15 mouse cellular contexts compared by ENCODE assay signal in genomic region chr19:45311831-45312537, GRCm38 (mm10). TPM values are rescaled to one million over a fixed set of nuclear protein-coding genes. Genes with fewer than 3 reads are reported as not detected.
DNase-seq lines count a peak whose midpoint lies in the region; ATAC-seq and TF ChIP-seq lines count a peak whose summit lies in the region.
"Had no signal": no experiment of that assay in that cellular context is flagged by ENCODE, and none has a peak within 500 bp of the region (broad histone marks: within the 10 kb centered on the region; RNA-seq: fewer than 3 reads in every experiment).

No protein-coding gene starts in this region.

- WGBS in forebrain, embryonic 16.5 days, result 30% methylated on average over 19 of the region's 19 CpGs
- WGBS in midbrain, embryonic 10.5 days, result 60% methylated on average over 19 of the region's 19 CpGs
- WGBS in neural tube, embryonic 14.5 days, result 23% methylated on average over 19 of the region's 19 CpGs

- no peaks in the 10 kb centered on the region for H3K27me3 ChIP-seq in forebrain, embryonic 16.5 days (replicated peaks; ENCODE audit: control insufficient read depth, insufficient read depth, low read length)
- H3K27me3 ChIP-seq in midbrain, embryonic 10.5 days (ENCODE audit: low read depth, poor library complexity, severe bottlenecking), result peaks cover 100% of the 10 kb centered on the region
- no peaks in the 10 kb centered on the region for H3K27me3 ChIP-seq in neural tube, embryonic 14.5 days (ENCODE audit: control insufficient read depth, insufficient read depth, low read length)

- no peak overlapping the region for H3K9ac ChIP-seq in forebrain, embryonic 16.5 days (replicated peaks; ENCODE audit: low read depth, low read length)
- H3K9ac ChIP-seq in neural tube, embryonic 14.5 days (replicated peaks; ENCODE audit: low read depth, low read length), result no peak overlapping the region; the same call in 1 of the 2 replicates

- H3K4me1 ChIP-seq in forebrain, embryonic 16.5 days (replicated peaks; ENCODE audit: control insufficient read depth, insufficient read depth, low read length), result peaks cover 27% of the 10 kb centered on the region
- peaks cover 41% of the 10 kb centered on the region for H3K4me1 ChIP-seq in midbrain, embryonic 10.5 days
- peaks cover 37% of the 10 kb centered on the region for H3K4me1 ChIP-seq in neural tube, embryonic 14.5 days (ENCODE audit: control insufficient read depth, insufficient read depth, low read length)

- peak overlapping the region; percentile 88 for H3K27ac ChIP-seq in gastrocnemius, adult 2 months
- H3K27ac ChIP-seq in forebrain, embryonic 16.5 days (ENCODE audit: low read length), result peak overlapping the region; percentile 84
- H3K27ac ChIP-seq in midbrain, embryonic 10.5 days (replicated peaks), result peak overlapping the region; percentile 63; the same call in 1 of the 2 replicates
- peak overlapping the region; percentile 86 for H3K27ac ChIP-seq in neural tube, embryonic 14.5 days (ENCODE audit: low read depth, low read length)
- H3K27ac ChIP-seq: heart, embryonic 13.5 days had no signal

- no peaks in the 10 kb centered on the region for H3K9me3 ChIP-seq in forebrain, embryonic 16.5 days (ENCODE audit: control insufficient read depth, low read length)
- no peaks in the 10 kb centered on the region for H3K9me3 ChIP-seq in midbrain, embryonic 10.5 days (replicated peaks)
- no peaks in the 10 kb centered on the region for H3K9me3 ChIP-seq in neural tube, embryonic 14.5 days (ENCODE audit: control insufficient read depth, low read length)
- H3K9me3 ChIP-seq: heart, embryonic 13.5 days had no signal

- TF ChIP-seq CTCF in gastrocnemius, adult 2 months (IDR thresholded peaks at IDR 0.05), result no peak

- no peak for DNase-seq in gastrocnemius, adult 2 months
- DNase-seq in gastrocnemius, adult 18-20 months (ENCODE audit: low spot score), result no peak
- no peak for DNase-seq in midbrain, embryonic 10.5 days (ENCODE audit: low spot score)
- no peak for DNase-seq in cerebellum, adult 9-11 months
- no peak for DNase-seq in yolk sac, embryonic 10.5 days (ENCODE audit: low spot score)
- no peak for DNase-seq in thymus, postnatal 0 days (ENCODE audit: low spot score)
- DNase-seq: gastrocnemius, postnatal 25 days; kidney, adult 8-10 months; liver; lung, adult 2 months; right cerebral cortex, postnatal 4 days; thymus, postnatal 25 days had no signal

- H3K36me3 ChIP-seq in forebrain, embryonic 16.5 days (ENCODE audit: control insufficient read depth, insufficient read depth), result no peaks in the 10 kb centered on the region
- H3K36me3 ChIP-seq in midbrain, embryonic 10.5 days, result no peaks in the 10 kb centered on the region
- H3K36me3 ChIP-seq in neural tube, embryonic 14.5 days (ENCODE audit: control insufficient read depth, insufficient read depth, low read length), result no peaks in the 10 kb centered on the region
- H3K36me3 ChIP-seq: heart, embryonic 13.5 days had no signal

- intact Hi-C loops in gastrocnemius, adult 2 months (cut with DNase I), result loop anchor here (2.0 kb wide), 1 partner anchor 55 kb away; no protein-coding TSS in a partner anchor

- H3K4me2 ChIP-seq in forebrain, embryonic 16.5 days (ENCODE audit: low read length), result peak overlapping the region; percentile 31
- peak overlapping the region; percentile 39; the same call in 1 of the 2 replicates for H3K4me2 ChIP-seq in neural tube, embryonic 14.5 days (ENCODE audit: low read depth, low read length)

- H3K4me3 ChIP-seq in gastrocnemius, adult 2 months, result no peak overlapping the region
- no peak overlapping the region for H3K4me3 ChIP-seq in forebrain, embryonic 16.5 days (replicated peaks; ENCODE audit: low read length)
- peak overlapping the region; percentile 11; the same call in 1 of the 2 replicates for H3K4me3 ChIP-seq in midbrain, embryonic 10.5 days
- no peak overlapping the region for H3K4me3 ChIP-seq in neural tube, embryonic 14.5 days (ENCODE audit: low read depth, low read length)

- ATAC-seq in forebrain, embryonic 16.5 days, result peak; percentile 85
- ATAC-seq in neural tube, embryonic 14.5 days (ENCODE audit: low read depth), result peak; percentile 45; the same call in 1 of the 2 replicates

RNA-seq across cellular contexts. Expression of gene Btrc, which starts 51.5 kb away (rescaled TPM):
- total RNA-seq in gastrocnemius, adult 2 months (2021), result 10 to 100 TPM; 20.5 to 22.0 TPM
- total RNA-seq in gastrocnemius, adult 18-20 months (2021), result 10 to 100 TPM; 23.8 to 28.3 TPM
- 65.1 and 65.8 TPM in 2 replicates for polyA plus RNA-seq in forebrain, embryonic 16.5 days (2015; fragmentation: Nextera tagmentation; extraction: Ambion mirVana)
- polyA plus RNA-seq in midbrain, embryonic 10.5 days (2016; fragmentation: Nextera tagmentation; extraction: Ambion mirVana), result 43.1 and 57.5 TPM in 2 replicates
- 70.8 and 74.8 TPM in 2 replicates for polyA plus RNA-seq in neural tube, embryonic 14.5 days (2014; fragmentation: Nextera tagmentation; extraction: Ambion mirVana)
- 27.2 and 28.5 TPM in 2 replicates for polyA plus RNA-seq in thymus, postnatal 0 days (2015; fragmentation: Nextera tagmentation; extraction: Ambion mirVana)
